Mouse (Mus musculus): Measurements from ENCODE around the gene Zdhhc14. TPM values are rescaled to one million over a fixed set of nuclear protein-coding genes. Genes with fewer than 3 reads are reported as not detected.

Zdhhc14 gene
- polyA plus RNA-seq, 1 experiment, result 2.9 TPM

DNA sequence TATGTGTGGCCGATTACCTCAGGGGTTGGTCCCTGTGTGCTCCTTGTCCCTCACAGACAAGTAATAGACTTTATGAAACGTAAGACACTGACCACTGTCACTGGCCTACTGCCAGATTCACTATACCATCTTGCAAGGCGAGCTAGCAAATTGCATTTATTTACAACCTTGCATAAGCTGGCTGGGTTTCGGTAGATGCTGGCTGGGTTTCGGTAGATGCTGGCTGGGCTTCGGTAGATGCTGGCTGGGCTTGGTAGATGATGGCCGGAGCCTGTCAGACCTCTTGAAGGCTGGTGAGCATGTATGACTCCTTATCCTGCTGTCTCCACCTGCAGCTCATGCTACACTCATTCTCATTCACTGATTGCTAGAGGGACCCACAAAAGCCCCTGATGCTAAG, 200.9 kb downstream of the Zdhhc14 start:
- Histone ChIP-seq H3K27me3 (ENCODE audit: control insufficient read depth, insufficient read depth, low read length) (no peaks in the 10 kb centered on the region), H3K4me1 (ENCODE audit: control insufficient read depth, insufficient read depth, insufficient read length, low read length) (no peaks in the 10 kb centered on the region), H3K27ac (ENCODE audit: insufficient read depth, low read depth, low read length) (no peak overlapping the region), H3K36me3 (ENCODE audit: control insufficient read depth, insufficient read depth, low read length) (no peaks in the 10 kb centered on the region), H3K4me3 (ENCODE audit: low read depth, low read length) (no peak overlapping the region)
- TF ChIP-seq CTCF (IDR thresholded peaks at IDR 0.05; ENCODE audit: extremely low read depth, insufficient read length, insufficient replicate concordance, low read depth, low read length) (no peak), POLR2A (IDR thresholded peaks at IDR 0.05; ENCODE audit: low read depth, low read length) (no peak)
- 80% methylated on average over 7 of the region's 7 CpGs for WGBS

DNA sequence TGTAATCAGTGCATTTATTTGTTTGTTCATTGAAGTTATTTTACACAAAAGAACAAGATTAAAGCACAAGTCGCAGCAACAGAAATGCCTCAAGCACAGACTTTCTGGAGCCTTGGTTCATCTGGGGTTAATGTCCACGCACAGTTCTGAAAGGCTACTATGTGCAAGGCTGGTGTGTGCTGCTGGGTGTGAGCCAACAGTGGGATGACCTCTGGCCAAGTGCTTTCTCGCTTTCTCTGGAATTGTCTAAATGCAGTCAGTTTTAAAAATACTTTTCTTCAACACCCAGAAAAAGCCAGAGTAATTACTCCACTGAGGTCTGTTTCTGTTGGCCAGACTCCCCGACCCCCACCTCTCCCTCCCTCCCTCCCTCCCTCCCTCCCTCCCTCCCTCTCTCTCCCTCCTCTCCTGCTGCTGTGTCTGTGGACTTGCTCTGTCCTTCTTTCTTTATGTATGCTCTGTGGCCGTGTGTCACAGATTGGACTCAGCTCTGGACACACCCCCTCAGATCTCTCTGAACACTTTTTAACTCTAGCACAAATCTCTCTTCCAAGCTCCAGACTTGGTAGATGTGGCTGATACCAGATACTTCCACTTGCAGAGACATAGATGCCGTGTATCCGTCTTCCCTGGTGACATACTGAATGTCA, 206.2 kb downstream of the Zdhhc14 start:
- H3K4me3 ChIP-seq (ENCODE audit: low read depth, low read length), result no peak overlapping the region
- TF ChIP-seq POLR2A (IDR thresholded peaks at IDR 0.05; ENCODE audit: low read depth, low read length) (no peak), CTCF (IDR thresholded peaks at IDR 0.05; ENCODE audit: extremely low read depth, insufficient read length, insufficient replicate concordance, low read depth, low read length) (no peak)
- H3K4me1 ChIP-seq (ENCODE audit: control insufficient read depth, insufficient read depth, insufficient read length, low read length), result no peaks in the 10 kb centered on the region
- H3K36me3 ChIP-seq (ENCODE audit: control insufficient read depth, insufficient read depth, low read length), result no peaks in the 10 kb centered on the region
- no peaks in the 10 kb centered on the region for H3K27me3 ChIP-seq (ENCODE audit: control insufficient read depth, insufficient read depth, low read length)
- 59% methylated on average over 7 of the region's 7 CpGs for WGBS
- no peak overlapping the region for H3K27ac ChIP-seq (ENCODE audit: insufficient read depth, low read depth, low read length)

DNA sequence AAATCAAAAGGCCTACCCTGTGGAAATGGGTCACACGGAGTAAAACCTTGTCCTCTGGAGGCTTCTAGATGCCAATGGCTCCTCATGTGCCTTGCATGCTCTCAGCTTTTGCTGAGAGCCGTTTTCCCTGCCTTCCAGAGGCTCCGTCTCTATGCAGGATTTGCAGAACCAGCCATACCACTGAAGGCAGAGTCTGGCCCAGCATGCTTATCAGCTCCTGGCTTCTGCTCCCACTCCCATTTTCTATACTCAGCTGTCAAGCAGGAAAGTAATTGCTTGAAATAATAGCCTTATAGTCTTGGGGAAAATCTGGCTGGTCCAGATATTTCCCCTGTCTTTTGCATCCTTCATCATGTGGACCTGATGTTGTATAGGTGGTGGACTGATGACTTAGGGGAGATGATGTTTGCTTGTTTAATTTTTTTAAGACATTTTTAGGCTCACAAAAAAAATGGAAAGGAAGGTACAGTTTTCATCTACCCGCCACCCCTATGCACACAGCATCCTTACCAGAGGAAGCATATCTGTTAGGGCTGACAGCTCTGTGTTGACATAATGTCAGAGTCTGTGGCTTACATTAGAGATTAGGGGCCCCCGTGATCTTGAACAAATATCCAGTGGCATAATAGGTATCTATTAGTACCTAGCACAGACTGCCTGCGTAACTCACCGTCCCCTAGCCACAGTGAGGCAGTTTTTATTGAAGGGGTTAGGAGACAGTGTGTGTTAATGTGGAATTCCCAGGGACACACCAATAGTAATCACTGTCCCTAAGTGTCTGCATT, 218.2 kb downstream of the Zdhhc14 start:
- Histone ChIP-seq H3K27me3 (ENCODE audit: control insufficient read depth, insufficient read depth, low read length) (no peaks in the 10 kb centered on the region), H3K4me1 (ENCODE audit: control insufficient read depth, insufficient read depth, insufficient read length, low read length) (no peaks in the 10 kb centered on the region), H3K27ac (ENCODE audit: insufficient read depth, low read depth, low read length) (no peak overlapping the region), H3K36me3 (ENCODE audit: control insufficient read depth, insufficient read depth, low read length) (no peaks in the 10 kb centered on the region), H3K4me3 (ENCODE audit: low read depth, low read length) (no peak overlapping the region)
- 74% methylated on average over 7 of the region's 7 CpGs for WGBS
- TF ChIP-seq POLR2A (IDR thresholded peaks at IDR 0.05; ENCODE audit: low read depth, low read length) (no peak), CTCF (IDR thresholded peaks at IDR 0.05; ENCODE audit: extremely low read depth, insufficient read length, insufficient replicate concordance, low read depth, low read length) (no peak)

DNA sequence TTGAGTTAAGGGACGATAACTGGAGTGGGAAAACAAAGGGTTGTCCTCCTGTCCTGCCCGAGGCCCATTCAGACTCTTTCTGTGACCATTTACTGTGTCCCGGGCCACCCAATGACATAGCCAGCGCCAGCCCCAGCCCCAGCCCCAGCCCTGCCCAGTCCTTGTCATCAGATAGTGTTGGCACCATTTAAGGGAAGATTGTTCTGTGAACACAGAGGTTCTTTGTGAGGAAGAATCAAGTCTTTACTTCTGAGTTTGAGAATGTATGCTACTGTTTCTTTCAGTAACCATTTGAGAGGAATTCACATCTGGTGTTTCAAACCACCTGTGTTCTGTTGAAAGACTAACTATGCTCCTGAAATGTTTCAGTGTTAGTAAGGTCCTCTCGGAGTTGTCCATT, 219.5 kb downstream of the Zdhhc14 start:
- TF ChIP-seq CTCF (IDR thresholded peaks at IDR 0.05; ENCODE audit: extremely low read depth, insufficient read length, insufficient replicate concordance, low read depth, low read length), result no peak
- TF ChIP-seq POLR2A (IDR thresholded peaks at IDR 0.05; ENCODE audit: low read depth, low read length), result no peak
- Histone ChIP-seq H3K4me1 (ENCODE audit: control insufficient read depth, insufficient read depth, insufficient read length, low read length) (no peaks in the 10 kb centered on the region), H3K4me3 (ENCODE audit: low read depth, low read length) (no peak overlapping the region), H3K27me3 (ENCODE audit: control insufficient read depth, insufficient read depth, low read length) (no peaks in the 10 kb centered on the region), H3K36me3 (ENCODE audit: control insufficient read depth, insufficient read depth, low read length) (no peaks in the 10 kb centered on the region), H3K27ac (ENCODE audit: insufficient read depth, low read depth, low read length) (no peak overlapping the region)
- WGBS, result 47% methylated on average over 5 of the region's 5 CpGs

DNA sequence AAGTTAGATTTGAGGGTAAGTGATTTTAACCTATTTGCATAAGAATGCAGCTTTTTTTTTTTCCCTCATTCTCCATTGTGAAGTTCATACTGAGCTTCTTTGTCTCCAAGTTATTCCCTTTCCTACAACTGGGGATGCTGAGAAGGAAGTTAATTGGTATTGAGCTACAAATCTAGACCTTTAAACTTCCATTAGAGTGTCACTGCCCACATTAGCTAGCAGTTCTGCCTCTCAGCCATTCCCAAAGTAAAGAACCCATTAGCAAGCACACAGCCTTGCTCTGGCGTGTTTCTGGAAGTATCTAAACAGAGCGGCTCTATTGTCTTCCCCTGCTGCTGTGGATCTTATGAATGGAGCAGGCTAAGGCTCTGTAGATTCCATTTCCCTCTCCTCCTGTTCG, 220.8 kb downstream of the Zdhhc14 start:
- WGBS, result 90% methylated on average over 3 of the region's 3 CpGs
- TF ChIP-seq CTCF (IDR thresholded peaks at IDR 0.05; ENCODE audit: extremely low read depth, insufficient read length, insufficient replicate concordance, low read depth, low read length), result no peak
- TF ChIP-seq POLR2A (IDR thresholded peaks at IDR 0.05; ENCODE audit: low read depth, low read length), result no peak
- Histone ChIP-seq H3K4me1 (ENCODE audit: control insufficient read depth, insufficient read depth, insufficient read length, low read length) (no peaks in the 10 kb centered on the region), H3K27me3 (ENCODE audit: control insufficient read depth, insufficient read depth, low read length) (no peaks in the 10 kb centered on the region), H3K27ac (ENCODE audit: insufficient read depth, low read depth, low read length) (no peak overlapping the region), H3K36me3 (ENCODE audit: control insufficient read depth, insufficient read depth, low read length) (no peaks in the 10 kb centered on the region), H3K4me3 (ENCODE audit: low read depth, low read length) (no peak overlapping the region)

DNA sequence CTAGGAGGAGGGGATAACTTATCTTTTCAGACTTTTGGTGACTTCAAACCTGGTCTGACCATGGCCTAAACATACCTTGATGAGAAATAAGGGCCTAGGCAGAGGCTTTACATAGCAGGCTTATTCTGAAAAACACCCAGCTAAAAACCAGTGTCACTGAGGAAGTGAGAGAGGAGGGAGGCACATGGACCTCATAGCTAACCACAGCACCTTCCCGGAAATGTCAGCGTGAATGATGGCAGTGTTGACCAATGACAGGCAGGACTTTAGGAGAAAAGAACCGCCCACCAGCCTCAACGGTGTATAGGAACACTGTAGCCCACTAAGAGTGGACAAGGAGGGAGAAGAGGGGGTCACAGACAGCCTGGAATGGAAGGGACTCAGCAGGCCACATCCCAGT, 224.6 kb downstream of the Zdhhc14 start:
- Histone ChIP-seq H3K4me3 (ENCODE audit: low read depth, low read length) (no peak overlapping the region), H3K4me1 (ENCODE audit: control insufficient read depth, insufficient read depth, insufficient read length, low read length) (no peaks in the 10 kb centered on the region), H3K27me3 (ENCODE audit: control insufficient read depth, insufficient read depth, low read length) (no peaks in the 10 kb centered on the region), H3K27ac (ENCODE audit: insufficient read depth, low read depth, low read length) (no peak overlapping the region), H3K36me3 (ENCODE audit: control insufficient read depth, insufficient read depth, low read length) (no peaks in the 10 kb centered on the region)
- WGBS, result 82% methylated on average over 4 of the region's 4 CpGs
- TF ChIP-seq POLR2A (IDR thresholded peaks at IDR 0.05; ENCODE audit: low read depth, low read length), result no peak
- TF ChIP-seq CTCF (IDR thresholded peaks at IDR 0.05; ENCODE audit: extremely low read depth, insufficient read length, insufficient replicate concordance, low read depth, low read length), result no peak

DNA sequence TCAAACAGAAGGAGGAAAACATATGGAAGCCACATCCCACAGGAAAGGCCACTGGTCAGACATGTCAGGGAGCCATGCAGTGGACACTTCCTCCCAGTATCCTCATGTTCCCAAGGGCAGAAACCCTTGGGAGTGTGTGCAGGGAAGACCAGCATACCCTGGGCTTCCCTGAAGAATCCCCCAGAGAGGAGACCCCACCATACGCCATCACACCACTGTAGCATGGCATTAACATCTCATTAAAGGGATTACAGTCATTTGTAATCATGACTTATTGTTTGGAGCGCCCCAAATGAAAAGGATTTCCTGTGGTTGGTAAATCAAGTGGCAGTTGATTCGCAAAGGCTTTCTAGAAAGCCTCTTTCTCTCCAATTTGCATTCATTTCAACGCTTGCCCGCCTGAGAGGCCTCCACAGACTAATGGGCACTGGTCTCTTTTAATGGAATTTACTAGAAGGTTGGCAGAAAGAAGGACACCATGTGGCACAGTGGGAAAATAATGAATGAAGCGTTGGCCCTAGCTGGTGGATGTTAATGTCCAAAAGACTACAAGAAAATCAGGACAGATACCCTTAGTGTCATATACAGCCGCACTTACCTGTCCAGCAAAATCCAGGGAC, 226.5 kb downstream of the Zdhhc14 start:
- no peaks in the 10 kb centered on the region for H3K36me3 ChIP-seq (ENCODE audit: control insufficient read depth, insufficient read depth, low read length)
- H3K27me3 ChIP-seq (ENCODE audit: control insufficient read depth, insufficient read depth, low read length), result no peaks in the 10 kb centered on the region
- H3K4me1 ChIP-seq (ENCODE audit: control insufficient read depth, insufficient read depth, insufficient read length, low read length), result no peaks in the 10 kb centered on the region
- H3K27ac ChIP-seq (ENCODE audit: insufficient read depth, low read depth, low read length), result no peak overlapping the region
- H3K4me3 ChIP-seq (ENCODE audit: low read depth, low read length), result no peak overlapping the region
- TF ChIP-seq POLR2A (IDR thresholded peaks at IDR 0.05; ENCODE audit: low read depth, low read length) (no peak), CTCF (IDR thresholded peaks at IDR 0.05; ENCODE audit: extremely low read depth, insufficient read length, insufficient replicate concordance, low read depth, low read length) (no peak)
- whole genome bisulfite sequencing, result 89% methylated on average over 7 of the region's 7 CpGs

Data from small intestine, adult 2 months (tissue).